27 mouse cellular contexts compared by ENCODE assay signal in the genomic region with DNA sequence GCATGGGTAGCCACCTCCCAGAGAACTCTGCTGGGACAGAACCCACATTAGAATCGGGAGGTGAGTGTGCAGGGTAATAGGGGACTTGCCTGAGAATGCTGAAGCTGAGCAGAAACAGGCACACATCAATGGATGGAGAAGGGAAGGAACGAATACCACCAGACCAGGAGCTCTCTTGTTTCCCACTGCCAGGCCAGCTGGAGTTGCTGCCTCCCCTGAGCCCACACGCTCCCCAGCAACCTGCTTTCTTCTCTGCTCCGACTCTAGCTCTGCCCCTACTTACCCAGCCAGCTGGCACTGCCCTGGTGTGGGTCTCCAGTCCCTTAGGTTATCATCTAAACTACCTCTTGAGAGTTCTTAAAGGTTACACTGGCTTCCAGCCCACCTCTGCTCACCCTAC.
"Had no signal": no experiment of that assay in that cellular context is flagged by ENCODE, and none has a peak within 500 bp of the region (broad histone marks: within the 10 kb centered on the region; RNA-seq: fewer than 3 reads in every experiment).

No protein-coding gene starts in this region.

- H3K9ac ChIP-seq: heart, embryonic 12.5 days; hindbrain, embryonic 12.5 days; hindbrain, embryonic 14.5 days; intestine, embryonic 15.5 days; kidney, embryonic 15.5 days; limb, embryonic 13.5 days; limb, embryonic 15.5 days; liver, embryonic 12.5 days; liver, embryonic 14.5 days had no signal

- H3K4me3 ChIP-seq: gastrocnemius, adult 2 months; heart, embryonic 10.5 days; heart, embryonic 12.5 days; hindbrain, embryonic 10.5 days; hindbrain, embryonic 12.5 days; intestine, embryonic 15.5 days; kidney, embryonic 15.5 days; limb, embryonic 13.5 days; limb, embryonic 15.5 days; liver, embryonic 12.5 days had no signal

- H3K9me3 ChIP-seq: heart, embryonic 10.5 days; heart, embryonic 12.5 days; hindbrain, embryonic 10.5 days; hindbrain, embryonic 12.5 days; intestine, embryonic 15.5 days; kidney, embryonic 15.5 days; limb, embryonic 13.5 days; limb, embryonic 15.5 days; liver, embryonic 12.5 days had no signal

- H3K27me3 ChIP-seq: heart, embryonic 12.5 days; hindbrain, embryonic 12.5 days; intestine, embryonic 15.5 days; kidney, embryonic 15.5 days; limb, embryonic 13.5 days; limb, embryonic 15.5 days; liver, embryonic 12.5 days had no signal

- H3K36me3 ChIP-seq: heart, embryonic 10.5 days; heart, embryonic 12.5 days; hindbrain, embryonic 10.5 days; hindbrain, embryonic 12.5 days; intestine, embryonic 15.5 days; kidney, embryonic 15.5 days; limb, embryonic 13.5 days; limb, embryonic 15.5 days; liver, embryonic 12.5 days had no signal

- H3K4me1 ChIP-seq: heart, embryonic 10.5 days; heart, embryonic 12.5 days; hindbrain, embryonic 12.5 days; intestine, embryonic 15.5 days; kidney, embryonic 15.5 days; limb, embryonic 13.5 days; limb, embryonic 15.5 days; liver, embryonic 12.5 days had no signal

- DNase-seq: gastrocnemius, adult 2 months; gastrocnemius, postnatal 10 days; gastrocnemius, postnatal 25 days; heart, adult 18-20 months; heart, postnatal 10 days; heart, postnatal 4 days; kidney, adult 2 months; kidney, adult 9 months; kidney, postnatal 14 days; kidney, postnatal 36 days; layer of hippocampus, postnatal 36 days; left cerebral cortex, postnatal 4 days had no signal

- H3K27ac ChIP-seq: gastrocnemius, adult 2 months; heart, embryonic 10.5 days; hindbrain, embryonic 10.5 days; hindbrain, embryonic 12.5 days; hindbrain, embryonic 14.5 days; intestine, embryonic 15.5 days; kidney, embryonic 15.5 days; kidney, postnatal 0 days; limb, embryonic 13.5 days; limb, embryonic 15.5 days; liver, embryonic 12.5 days; liver, embryonic 14.5 days had no signal

- ATAC-seq: hindbrain, embryonic 16.5 days; inflammation-experienced regulatory T-cells, adult 6 months; intestine, embryonic 15.5 days; intestine, postnatal 0 days; liver, embryonic 12.5 days had no signal

- H3K4me2 ChIP-seq: heart, embryonic 12.5 days; hindbrain, embryonic 12.5 days; hindbrain, embryonic 14.5 days; intestine, embryonic 15.5 days; kidney, embryonic 15.5 days; limb, embryonic 13.5 days; limb, embryonic 15.5 days; liver, embryonic 12.5 days had no signal
